Comparison of ENCODE assay signal across 12 mouse cellular contexts in genomic region chr4:124317042-124317441, GRCm38 (mm10).
A peak's percentile ranks its signal among the peaks of the same experiment; 100 is the strongest.
DNase-seq lines count a peak whose midpoint lies in the region; ATAC-seq and TF ChIP-seq lines count a peak whose summit lies in the region.
"Had no signal": no experiment of that assay in that cellular context is flagged by ENCODE, and none has a peak within 500 bp of the region (broad histone marks: within the 10 kb centered on the region; RNA-seq: fewer than 3 reads in every experiment).

No protein-coding gene starts in this region.

- DNase-seq in intestine, embryonic 14.5 days (ENCODE audit: low spot score): peak; percentile 77
- DNase-seq in embryo, embryonic 10 days (ENCODE audit: low spot score): peak; percentile 76
- DNase-seq in kidney, adult 18-20 months: peak; percentile 25
- peak; percentile 20 for DNase-seq in liver, postnatal 0 days
- DNase-seq in urinary bladder, postnatal 25 days (ENCODE audit: low spot score): no peak
- DNase-seq in midbrain, postnatal 0 days (ENCODE audit: low spot score): no peak
- no peak for DNase-seq in cerebellum, adult 11 months
- DNase-seq: left cerebral cortex, postnatal 4 days; right cerebral cortex, adult 18-20 months; thymus, adult 2 months had no signal

- ATAC-seq in intestine, embryonic 14.5 days (replicated peaks; ENCODE audit: low FRiP score, low TSS enrichment, low read depth): no peak
- no peak for ATAC-seq in intestine, postnatal 0 days
- ATAC-seq in liver, postnatal 0 days: no peak
- no peak for ATAC-seq in midbrain, postnatal 0 days (ENCODE audit: low FRiP score)

- 10% methylated on average over 4 of the region's 4 CpGs for WGBS in intestine, embryonic 14.5 days
- WGBS in intestine, postnatal 0 days: 4% methylated on average over 4 of the region's 4 CpGs
- WGBS in liver, postnatal 0 days (ENCODE audit: insufficient replicate concordance): 16% methylated on average over 4 of the region's 4 CpGs
- WGBS in midbrain, postnatal 0 days: 44% methylated on average over 4 of the region's 4 CpGs

- H3K4me2 ChIP-seq in intestine, embryonic 14.5 days (ENCODE audit: low read length): no peak overlapping the region
- H3K4me2 ChIP-seq in intestine, postnatal 0 days (replicated peaks; ENCODE audit: low read depth): no peak overlapping the region
- no peak overlapping the region for H3K4me2 ChIP-seq in liver, postnatal 0 days (ENCODE audit: low read depth, low read length)
- H3K4me2 ChIP-seq in midbrain, postnatal 0 days (ENCODE audit: low read depth, low read length, poor library complexity, severe bottlenecking): no peak overlapping the region
- H3K4me2 ChIP-seq: midbrain, embryonic 12.5 days had no signal

- H3K4me3 ChIP-seq in intestine, embryonic 14.5 days (ENCODE audit: low read depth, low read length): no peak overlapping the region
- H3K4me3 ChIP-seq in intestine, postnatal 0 days (ENCODE audit: low read depth, low read length): no peak overlapping the region
- no peak overlapping the region for H3K4me3 ChIP-seq in liver, postnatal 0 days (ENCODE audit: low read depth, low read length)
- H3K4me3 ChIP-seq in midbrain, postnatal 0 days (ENCODE audit: low read depth, low read length): no peak overlapping the region
- H3K4me3 ChIP-seq: midbrain, embryonic 12.5 days had no signal

- H3K36me3 ChIP-seq in intestine, embryonic 14.5 days (ENCODE audit: control insufficient read depth, insufficient read depth, low read length): no peaks in the 10 kb centered on the region
- no peaks in the 10 kb centered on the region for H3K36me3 ChIP-seq in intestine, postnatal 0 days (ENCODE audit: control insufficient read depth, insufficient read depth)
- no peaks in the 10 kb centered on the region for H3K36me3 ChIP-seq in liver, postnatal 0 days (replicated peaks; ENCODE audit: insufficient read depth, low read length)
- no peaks in the 10 kb centered on the region for H3K36me3 ChIP-seq in midbrain, postnatal 0 days (ENCODE audit: insufficient read depth, low read length)
- H3K36me3 ChIP-seq: midbrain, embryonic 12.5 days had no signal

- TF ChIP-seq CTCF in intestine, postnatal 0 days (IDR thresholded peaks at IDR 0.05; ENCODE audit: low read depth): no peak
- no peak for TF ChIP-seq CTCF in liver, postnatal 0 days (IDR thresholded peaks at IDR 0.05; ENCODE audit: low read depth)
- TF ChIP-seq CTCF in midbrain, postnatal 0 days (IDR thresholded peaks at IDR 0.05): no peak

- no peak overlapping the region for H3K27ac ChIP-seq in intestine, embryonic 14.5 days (ENCODE audit: low read depth)
- no peak overlapping the region for H3K27ac ChIP-seq in intestine, postnatal 0 days (ENCODE audit: low read depth, low read length)
- no peak overlapping the region for H3K27ac ChIP-seq in liver, postnatal 0 days (ENCODE audit: low read depth)
- H3K27ac ChIP-seq in midbrain, postnatal 0 days (ENCODE audit: low read depth, low read length): no peak overlapping the region
- H3K27ac ChIP-seq: midbrain, embryonic 12.5 days had no signal

- H3K4me1 ChIP-seq in intestine, embryonic 14.5 days (replicated peaks; ENCODE audit: control insufficient read depth, insufficient read depth, low read length): no peaks in the 10 kb centered on the region
- no peaks in the 10 kb centered on the region for H3K4me1 ChIP-seq in intestine, postnatal 0 days (replicated peaks; ENCODE audit: control insufficient read depth, insufficient read depth, low read length)
- no peaks in the 10 kb centered on the region for H3K4me1 ChIP-seq in liver, postnatal 0 days (ENCODE audit: insufficient read depth)
- no peaks in the 10 kb centered on the region for H3K4me1 ChIP-seq in midbrain, postnatal 0 days (ENCODE audit: insufficient read depth, low read length)
- H3K4me1 ChIP-seq: midbrain, embryonic 12.5 days had no signal

- no peaks in the 10 kb centered on the region for H3K27me3 ChIP-seq in intestine, embryonic 14.5 days (replicated peaks; ENCODE audit: control insufficient read depth, insufficient read depth, low read length)
- no peaks in the 10 kb centered on the region for H3K27me3 ChIP-seq in intestine, postnatal 0 days (replicated peaks; ENCODE audit: control insufficient read depth, insufficient read depth, low read length)
- no peaks in the 10 kb centered on the region for H3K27me3 ChIP-seq in liver, postnatal 0 days (ENCODE audit: insufficient read depth, low read length)
- H3K27me3 ChIP-seq in midbrain, postnatal 0 days (ENCODE audit: insufficient read depth, low read length): no peaks in the 10 kb centered on the region

- no peaks in the 10 kb centered on the region for H3K9me3 ChIP-seq in intestine, embryonic 14.5 days (ENCODE audit: control insufficient read depth, low read length)
- no peaks in the 10 kb centered on the region for H3K9me3 ChIP-seq in intestine, postnatal 0 days (ENCODE audit: control insufficient read depth)
- no peaks in the 10 kb centered on the region for H3K9me3 ChIP-seq in liver, postnatal 0 days (ENCODE audit: low read length)
- H3K9me3 ChIP-seq in midbrain, postnatal 0 days (ENCODE audit: low read length): no peaks in the 10 kb centered on the region

- TF ChIP-seq EP300 in liver, postnatal 0 days (IDR thresholded peaks at IDR 0.05; ENCODE audit: low read depth): no peak

- H3K9ac ChIP-seq in intestine, embryonic 14.5 days (ENCODE audit: low read length): no peak overlapping the region
- no peak overlapping the region for H3K9ac ChIP-seq in intestine, postnatal 0 days (ENCODE audit: low read depth, low read length)
- H3K9ac ChIP-seq in liver, postnatal 0 days (replicated peaks): no peak overlapping the region
- no peak overlapping the region for H3K9ac ChIP-seq in midbrain, postnatal 0 days (replicated peaks; ENCODE audit: low read length, poor library complexity, severe bottlenecking)
- H3K9ac ChIP-seq: midbrain, embryonic 12.5 days had no signal

Comparison
In these comparisons a context has a peak if more than half of its experiments do, and no peak if none do; other contexts are left out.
1. DNase-seq: peak in intestine, embryonic 14.5 days (single experiment), embryo, embryonic 10 days (single experiment), kidney, adult 18-20 months (single experiment) and liver, postnatal 0 days (single experiment); none in urinary bladder, postnatal 25 days (single experiment), midbrain, postnatal 0 days (single experiment) and cerebellum, adult 11 months (single experiment).